ENCODE assay signal across 24 mouse cellular contexts in the genomic region with DNA sequence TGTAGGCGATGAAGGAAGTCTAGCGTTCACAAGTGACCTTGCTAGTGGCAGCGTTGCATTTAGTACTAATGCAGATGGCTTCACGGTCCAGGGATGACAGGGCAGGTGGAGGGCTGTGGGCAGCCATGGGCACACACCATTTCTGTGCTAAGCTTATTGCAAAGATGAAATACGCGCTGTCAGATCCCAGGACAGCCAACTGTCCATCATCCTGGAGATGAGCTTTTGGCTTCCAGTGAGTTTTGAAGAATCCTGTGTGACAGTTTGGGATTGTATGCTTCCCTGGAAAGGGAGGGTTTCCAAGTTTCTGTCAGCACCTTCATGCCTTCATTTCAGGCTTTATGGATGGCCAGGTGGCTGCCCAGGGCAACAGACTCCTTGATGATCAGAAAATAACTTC.
A peak's percentile ranks its signal among the peaks of the same experiment; 100 is the strongest.
DNase-seq lines count a peak whose midpoint lies in the region; ATAC-seq and TF ChIP-seq lines count a peak whose summit lies in the region.
"Had no signal": no experiment of that assay in that cellular context is flagged by ENCODE, and none has a peak within 500 bp of the region (broad histone marks: within the 10 kb centered on the region; RNA-seq: fewer than 3 reads in every experiment).

No protein-coding gene starts in this region.

- no peak overlapping the region for H3K4me3 ChIP-seq in hindbrain, embryonic 12.5 days
- H3K4me3 ChIP-seq in hindbrain, embryonic 10.5 days = no peak overlapping the region
- H3K4me3 ChIP-seq: forebrain, embryonic 10.5 days; forebrain, embryonic 13.5 days; heart, adult 2 months; heart, embryonic 10.5 days; heart, embryonic 13.5 days; hindbrain, embryonic 15.5 days had no signal

- 80% methylated on average over 6 of the region's 6 CpGs for WGBS in hindbrain, embryonic 12.5 days
- WGBS in hindbrain, embryonic 10.5 days = 87% methylated on average over 6 of the region's 6 CpGs

- H3K9ac ChIP-seq in hindbrain, embryonic 12.5 days = no peak overlapping the region
- H3K9ac ChIP-seq: forebrain, embryonic 13.5 days; heart, embryonic 13.5 days; hindbrain, embryonic 15.5 days had no signal

- no peak overlapping the region for H3K4me2 ChIP-seq in hindbrain, embryonic 12.5 days (replicated peaks)
- H3K4me2 ChIP-seq: forebrain, embryonic 13.5 days; heart, embryonic 13.5 days; hindbrain, embryonic 15.5 days had no signal

- ATAC-seq in hindbrain, embryonic 12.5 days (ENCODE audit: low FRiP score) = no peak
- ATAC-seq: CD4-positive, CD25-positive, alpha-beta regulatory T cell, adult 4 months; forebrain, embryonic 13.5 days; forebrain, embryonic 16.5 days; inflammation-experienced regulatory T-cells, adult 6 months; intestine, embryonic 16.5 days had no signal

- H3K36me3 ChIP-seq in hindbrain, embryonic 12.5 days = no peaks in the 10 kb centered on the region
- H3K36me3 ChIP-seq in hindbrain, embryonic 10.5 days = no peaks in the 10 kb centered on the region
- H3K36me3 ChIP-seq: forebrain, embryonic 10.5 days; heart, embryonic 10.5 days; heart, embryonic 13.5 days; hindbrain, embryonic 15.5 days had no signal

- H3K27me3 ChIP-seq in hindbrain, embryonic 12.5 days = no peaks in the 10 kb centered on the region
- H3K27me3 ChIP-seq in hindbrain, embryonic 10.5 days (ENCODE audit: insufficient read depth, poor library complexity, severe bottlenecking) = no peaks in the 10 kb centered on the region
- H3K27me3 ChIP-seq: forebrain, embryonic 13.5 days; heart, embryonic 13.5 days; hindbrain, embryonic 15.5 days had no signal

- no peak for TF ChIP-seq CTCF in brain, embryonic 14.5 days (IDR thresholded peaks at IDR 0.05; ENCODE audit: borderline replicate concordance, extremely low read depth, insufficient read depth, insufficient read length)

- H3K9me3 ChIP-seq in hindbrain, embryonic 12.5 days (replicated peaks) = no peaks in the 10 kb centered on the region; the same call in none of the 2 replicates
- peaks cover 10% of the 10 kb centered on the region; the same call in 1 of the 2 replicates for H3K9me3 ChIP-seq in hindbrain, embryonic 10.5 days
- H3K9me3 ChIP-seq: forebrain, embryonic 10.5 days; forebrain, embryonic 13.5 days; heart, embryonic 10.5 days; hindbrain, embryonic 15.5 days had no signal

- DNase-seq in hindbrain, embryonic 10.5 days (ENCODE audit: low spot score) = no peak
- DNase-seq in left cerebral cortex, postnatal 4 days = peak; percentile 15
- DNase-seq in left cerebral cortex, adult 8-10 months (ENCODE audit: low spot score in 2 of 2) = no peak
- DNase-seq in brain, embryonic 14.5 days (ENCODE audit: low read depth) = peak; percentile 24
- DNase-seq in liver = no peak
- DNase-seq: adrenal gland, adult 2 months; adrenal gland, postnatal 14 days; cerebellum, adult 18-20 months; cerebellum, adult 9-11 months; gastrocnemius, postnatal 10 days; gastrocnemius, postnatal 36 days; heart, adult 2 months; heart, postnatal 14 days; heart, postnatal 4 days had no signal

- H3K27ac ChIP-seq in hindbrain, embryonic 12.5 days = 0 out of 2 replicates have a peak overlapping the region, but pooled peaks have one; percentile 25
- H3K27ac ChIP-seq in hindbrain, embryonic 10.5 days = no peak overlapping the region
- H3K27ac ChIP-seq: forebrain, embryonic 10.5 days; forebrain, embryonic 13.5 days; heart, adult 2 months; heart, embryonic 10.5 days; heart, embryonic 13.5 days had no signal

- no peak for TF ChIP-seq POLR2A in brain, embryonic 14.5 days (IDR thresholded peaks at IDR 0.05; ENCODE audit: borderline replicate concordance, extremely low read depth, insufficient read depth, insufficient read length, poor library complexity, severe bottlenecking)

- intact Hi-C loops in left cerebral cortex, postnatal 4 days (cut with DNase I) = no loop called here

- H3K4me1 ChIP-seq in hindbrain, embryonic 12.5 days = no peaks in the 10 kb centered on the region
- peaks cover 7% of the 10 kb centered on the region; the same call in 1 of the 2 replicates for H3K4me1 ChIP-seq in hindbrain, embryonic 10.5 days (replicated peaks)
- H3K4me1 ChIP-seq: heart, embryonic 10.5 days; heart, embryonic 13.5 days had no signal

Comparison
In these comparisons a context has a peak if more than half of its experiments do, and no peak if none do; other contexts are left out.
1. DNase-seq: peak in left cerebral cortex, postnatal 4 days (single experiment) and brain, embryonic 14.5 days (single experiment); none in hindbrain, embryonic 10.5 days (single experiment), left cerebral cortex, adult 8-10 months (0 of 2) and liver (single experiment).